Mouse (Mus musculus): ENCODE results near the gene Tex47.

Gene Tex47

GRCm38 (mm10) chr5:7303819-7304218 lies at the start of gene Tex47:
Gene Tex47, plus strand, starts transcription at chr5:7304119.
- DNase-seq (ENCODE audit: low read depth, low spot score): no peak

- DNase-seq (ENCODE audit: low read depth, low spot score): no peak
Measured at GRCm38 (mm10) chr5:7276659-7277455, 27.1 kb upstream of the Tex47 start.

GRCm38 (mm10) chr5:7284336-7284735 lies 19.6 kb upstream of the Tex47 start:
- no peak for DNase-seq (ENCODE audit: low read depth, low spot score)

GRCm38 (mm10) chr5:7302969-7303368 lies 950 bp upstream of the Tex47 start:
- DNase-seq (ENCODE audit: low read depth, low spot score): no peak

- DNase-seq (ENCODE audit: low read depth, low spot score): no peak
Measured at GRCm38 (mm10) chr5:7325594-7325993, 21.7 kb downstream of the Tex47 start.

- peak; percentile 30 for DNase-seq (ENCODE audit: low read depth, low spot score)
Measured at GRCm38 (mm10) chr5:7344145-7345010, 40.5 kb downstream of the Tex47 start, which contains the start of gene Zfp804b. Gene Zfp804b, minus strand, starts transcription at chr5:7344756.

GRCm38 (mm10) chr5:7345011-7345389 lies 41.1 kb downstream of the Tex47 start:
- no peak for DNase-seq (ENCODE audit: low read depth, low spot score)

Measured in retina, postnatal 7 days (tissue).